Mouse (Mus musculus) embryo, embryonic 9.5 days (tissue): Measurements from ENCODE around the gene Foxa3.
A peak's percentile ranks its signal among the peaks of the same experiment; 100 is the strongest.

ENCODE experiments used
- DNase-seq: peaks from one replicate; pipeline ENCODE4 v3.0.0-alpha.2; 2017; ENCODE audit errors: extremely low spot score

Gene Foxa3

DNA sequence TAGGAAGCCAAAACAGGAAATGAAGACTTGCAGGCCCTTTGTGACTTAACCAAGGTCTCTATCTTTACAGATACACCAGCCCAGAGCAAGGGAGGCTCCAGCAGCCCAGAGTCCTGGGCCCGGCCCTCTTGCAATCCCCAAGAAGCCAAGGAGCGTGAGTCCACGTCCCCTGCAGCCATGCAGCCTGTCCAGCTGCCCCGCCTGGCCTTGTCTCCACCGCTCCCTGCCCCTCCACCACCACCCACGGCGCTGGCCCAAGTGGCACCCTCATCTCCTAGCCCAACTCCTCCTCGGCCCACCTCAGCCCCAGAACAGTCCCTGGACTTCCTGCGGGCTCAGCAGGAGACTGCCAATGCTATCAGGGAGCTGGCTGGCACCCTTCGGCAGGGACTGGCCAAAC, 22.9 kb downstream of the Foxa3 start:
- no peak for DNase-seq

GRCm38 (mm10) chr7:18998835-18999234, 24.5 kb downstream of the Foxa3 start:
- DNase-seq = no peak

GRCm38 (mm10) chr7:18993036-18993435, 30.3 kb downstream of the Foxa3 start:
- no peak for DNase-seq

- DNase-seq = no peak
Observed at GRCm38 (mm10) chr7:18992294-18992675, 31.1 kb downstream of the Foxa3 start.

DNA sequence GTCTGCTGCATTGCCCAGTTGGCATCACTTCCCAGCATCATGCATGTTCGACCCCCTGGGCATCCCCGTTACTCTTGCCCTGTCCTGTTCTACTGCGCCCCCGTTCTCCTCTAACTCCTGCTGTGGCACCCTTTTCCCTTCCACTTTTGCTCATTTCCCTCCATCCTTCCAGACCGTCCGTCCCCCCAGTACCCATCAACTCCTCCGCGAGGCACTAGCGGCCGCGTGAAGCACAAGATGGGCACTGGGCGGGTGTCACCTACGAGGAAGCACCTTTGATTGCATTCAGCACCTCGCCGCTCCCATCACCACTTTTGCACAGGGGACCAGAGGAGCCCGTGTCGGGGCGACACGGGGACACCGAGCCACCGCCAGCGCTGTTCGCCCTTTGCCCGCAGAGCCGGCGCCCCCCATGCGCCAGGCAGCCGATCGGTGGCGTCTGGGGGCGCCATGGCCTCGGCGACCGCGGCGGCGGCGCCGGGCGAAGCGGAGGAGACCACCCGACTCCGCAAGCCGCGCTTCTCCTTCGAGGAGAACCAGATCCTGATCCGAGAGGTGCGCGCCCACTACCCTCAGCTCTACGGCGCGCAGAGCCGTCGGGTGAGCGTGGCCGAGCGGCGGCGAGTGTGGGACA, 31.6 kb downstream of the Foxa3 start:
- peak; percentile 35 for DNase-seq

DNA sequence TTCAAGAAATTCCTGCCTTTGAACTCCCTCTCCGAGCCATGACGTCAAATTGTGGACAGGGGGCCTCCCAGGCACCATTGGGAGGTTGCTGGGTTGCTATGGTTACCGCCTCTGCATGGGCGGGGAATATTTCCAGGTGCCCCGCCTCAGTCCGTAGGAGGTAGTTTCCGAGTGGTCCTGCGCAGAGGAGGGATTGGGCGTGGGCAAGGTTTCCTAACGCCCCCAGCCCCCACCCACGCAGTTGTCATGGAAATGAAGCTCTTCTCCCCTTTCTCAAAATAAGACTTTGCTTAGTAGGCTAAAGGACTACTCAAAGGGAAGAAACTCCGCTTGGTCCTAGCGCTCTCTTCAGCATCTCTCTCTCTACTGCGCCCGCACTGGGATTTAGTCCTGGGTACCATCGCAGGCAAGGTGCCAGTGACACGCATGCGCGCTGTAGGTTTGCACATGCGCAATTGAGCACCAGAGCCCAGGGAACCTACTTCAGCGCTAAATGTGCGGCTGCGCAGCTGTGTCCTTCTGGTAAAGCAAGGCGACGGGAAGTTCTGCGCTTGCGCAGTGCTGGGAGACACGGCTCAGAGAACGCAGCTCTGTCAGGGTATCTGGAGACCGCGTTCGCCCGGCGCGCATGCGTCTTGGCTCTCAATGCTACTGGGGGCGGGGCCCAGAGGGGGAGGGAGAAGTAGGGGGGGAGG, 32.6 kb downstream of the Foxa3 start, which contains the start of gene Mypop:
Gene Mypop, plus strand, starts transcription at position 645 of the 695 bp plus-strand sequence.
- DNase-seq = peak; percentile 99

DNA sequence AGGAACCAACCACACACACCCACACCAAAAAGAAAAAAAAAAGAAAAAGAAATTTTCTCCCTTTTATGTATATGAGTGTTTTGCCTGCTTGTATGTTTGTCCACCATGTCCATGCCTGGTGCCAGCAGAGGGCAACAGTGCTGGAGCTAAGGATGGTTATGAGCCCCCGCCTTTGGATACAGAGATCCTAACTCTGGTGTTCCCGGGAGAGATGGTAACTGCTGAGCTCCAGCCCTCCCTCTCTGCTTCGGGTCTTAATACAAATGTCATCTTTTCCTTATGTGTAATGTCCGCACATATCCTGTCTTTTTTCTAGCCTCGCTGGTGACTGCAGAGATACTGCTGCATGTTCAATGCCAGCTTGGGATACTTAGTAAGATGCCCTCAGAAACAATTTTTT, 33.3 kb downstream of the Foxa3 start:
- peak; percentile 29 for DNase-seq

DNA sequence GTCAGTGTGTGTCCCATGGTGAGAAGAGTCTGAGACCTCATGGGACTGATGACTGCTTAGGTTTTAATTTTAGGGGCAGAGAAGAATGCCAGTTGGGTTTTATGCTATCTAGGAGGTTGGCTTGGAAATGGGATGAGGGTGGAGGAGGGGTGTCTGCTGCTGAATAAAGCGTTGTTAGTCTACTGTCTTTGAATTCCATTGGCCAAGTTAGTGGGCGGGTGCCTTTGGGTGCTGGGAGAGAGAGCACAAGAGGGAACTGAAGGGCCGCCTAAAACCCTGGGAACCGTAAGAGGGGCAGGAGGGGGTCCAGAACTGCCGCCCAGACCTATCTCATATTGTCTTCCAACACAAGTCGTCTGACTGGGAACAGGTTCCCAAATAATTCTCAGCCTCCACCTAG, 34.6 kb downstream of the Foxa3 start:
- DNase-seq = no peak

GRCm38 (mm10) chr7:18987747-18988146, 35.6 kb downstream of the Foxa3 start:
- DNase-seq = no peak

DNA sequence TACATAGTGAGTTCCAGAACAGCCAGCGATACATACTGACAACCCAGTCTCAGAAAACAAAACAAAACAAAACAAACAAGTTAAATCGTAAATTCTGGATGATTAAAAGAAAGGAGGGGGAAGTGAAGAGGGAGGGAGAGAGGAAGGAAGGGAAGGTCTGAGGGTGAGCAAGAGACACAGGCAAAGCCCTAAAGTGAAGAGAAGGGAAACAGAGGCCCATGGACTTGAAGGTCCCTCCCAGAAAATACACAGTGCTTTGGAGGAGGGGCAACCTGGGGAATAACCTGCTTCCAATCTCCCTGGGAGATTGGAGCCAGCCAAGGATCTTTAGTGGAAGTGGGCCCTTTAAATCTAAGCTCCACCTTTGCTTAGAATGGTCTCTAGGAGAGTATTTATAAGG, 36.2 kb downstream of the Foxa3 start, which contains the start of gene Nanos2:
Gene Nanos2, plus strand, starts transcription at position 301 of the 400 bp plus-strand sequence.
- DNase-seq = no peak

DNA sequence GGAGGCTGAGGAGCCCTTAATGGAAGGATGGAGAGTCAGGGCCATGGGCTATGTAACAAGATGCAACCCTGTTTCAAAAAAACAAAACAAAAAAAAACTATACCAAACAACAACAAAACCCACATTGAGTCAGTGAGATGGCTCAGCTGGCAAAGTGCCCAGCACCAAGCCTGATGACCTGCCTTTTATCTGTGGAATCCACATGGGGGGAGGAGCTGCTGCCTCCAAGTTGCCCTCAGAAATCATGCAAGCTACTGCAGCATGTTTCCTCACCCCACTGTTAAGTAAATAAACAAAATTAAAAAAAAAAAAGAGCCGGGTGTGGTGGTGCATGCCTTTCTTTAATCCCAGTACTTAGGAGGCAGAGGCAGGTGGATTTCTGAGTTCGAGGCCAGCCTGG, 36.8 kb downstream of the Foxa3 start:
- no peak for DNase-seq

DNA sequence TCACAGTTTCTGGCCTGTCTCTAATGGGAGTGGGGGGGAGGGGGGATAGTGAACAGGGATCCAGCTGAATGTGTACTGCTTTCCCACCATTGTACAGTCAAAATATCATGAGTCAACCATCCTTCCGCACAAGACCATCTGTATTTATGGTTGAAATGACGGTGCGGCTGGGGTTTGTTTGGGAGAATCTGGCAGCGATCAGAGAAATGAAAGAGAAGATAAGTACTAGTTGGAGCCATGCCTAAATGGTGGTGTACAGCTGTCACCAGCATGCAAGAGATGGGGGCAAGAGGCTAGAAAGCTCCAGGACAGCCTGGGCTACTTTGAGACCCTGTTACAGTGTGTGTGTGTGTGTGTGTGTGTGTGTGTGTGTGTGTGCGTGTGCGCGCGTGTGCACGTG, 45.0 kb downstream of the Foxa3 start:
- DNase-seq = no peak

- no peak for DNase-seq
Observed at GRCm38 (mm10) chr7:18970956-18971355, 52.4 kb downstream of the Foxa3 start.

DNA sequence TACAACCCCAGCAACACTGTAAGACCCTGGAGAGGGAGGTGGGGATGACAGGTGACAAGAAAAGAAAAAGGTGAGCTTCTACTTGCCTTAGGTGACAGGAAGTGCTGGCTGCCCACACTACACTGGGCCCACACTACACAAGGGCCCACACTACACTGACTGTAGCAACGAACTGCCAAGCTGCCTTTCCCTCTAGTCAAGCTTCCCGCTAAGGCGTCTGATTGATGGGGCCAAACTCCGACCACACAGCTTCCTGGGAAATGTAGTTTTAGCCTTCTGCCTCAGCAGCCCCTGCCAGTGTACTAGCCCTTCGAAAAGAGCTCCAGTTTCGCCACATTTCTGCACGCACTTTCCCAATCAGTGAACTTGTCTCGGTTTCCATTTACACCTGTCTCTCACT, 55.7 kb downstream of the Foxa3 start:
- no peak for DNase-seq

DNA sequence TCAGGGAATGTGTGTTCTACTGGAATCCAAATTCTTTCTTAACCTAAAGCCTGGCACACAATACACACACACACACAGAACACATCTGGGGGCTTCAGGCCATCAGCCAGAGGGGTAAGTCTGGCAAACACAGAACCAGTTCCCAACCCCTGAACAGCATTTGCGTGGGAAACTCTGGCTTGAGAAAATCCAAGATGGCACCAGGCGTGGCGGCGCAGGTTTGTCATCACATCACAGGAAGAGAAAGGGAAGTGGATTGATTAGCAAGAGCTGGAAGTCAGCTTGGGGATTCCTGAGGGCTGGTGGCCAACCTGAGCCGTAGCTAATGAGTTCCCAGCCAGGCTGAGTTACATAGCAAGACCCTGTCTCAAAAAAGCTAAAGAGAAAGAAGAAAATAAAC, 58.0 kb downstream of the Foxa3 start:
- DNase-seq = no peak

GRCm38 (mm10) chr7:18963294-18963843, 60.0 kb downstream of the Foxa3 start:
- DNase-seq = no peak
